Mouse (Mus musculus): ENCODE data around the gene Slc16a10.
A peak's percentile ranks its signal among the peaks of the same experiment; 100 is the strongest.

Gene Slc16a10

DNA sequence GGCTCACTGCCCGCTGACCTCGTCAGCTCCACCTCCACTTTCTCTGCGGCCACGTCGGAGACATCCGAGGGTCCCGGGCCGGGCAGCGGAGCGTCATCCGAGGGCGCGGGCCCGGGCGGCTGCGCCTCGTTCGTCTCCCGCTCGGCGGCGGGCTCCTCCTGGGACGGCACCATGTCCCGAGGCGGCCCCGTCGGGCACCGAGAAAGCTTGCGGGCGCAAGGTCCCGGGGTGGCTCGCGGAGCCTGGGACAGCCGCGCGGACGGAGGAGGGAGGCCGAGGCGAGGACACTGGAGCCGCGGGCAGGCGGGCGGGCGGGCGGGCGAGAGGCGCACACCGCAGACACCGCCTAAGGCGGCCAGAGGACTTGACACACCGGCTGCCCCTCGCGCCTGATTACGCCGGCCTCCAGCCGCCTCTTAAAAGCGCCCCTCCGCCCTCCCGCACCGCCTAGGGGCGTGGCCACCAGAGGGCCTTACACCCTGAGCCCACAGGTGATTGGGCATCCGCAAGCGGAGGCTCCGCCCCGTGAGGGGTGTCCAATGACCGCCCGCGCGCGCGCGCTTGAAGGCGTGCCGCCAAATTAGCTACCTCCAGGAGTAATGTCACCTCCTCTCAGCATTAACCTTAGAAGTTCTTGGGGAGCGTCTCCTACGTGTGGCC is at the start of gene Slc16a10:
Gene Slc16a10, minus strand, starts transcription at position 395 of the 660 bp plus-strand sequence.
- peak; percentile 82 for DNase-seq (ENCODE audit: low spot score)

DNA sequence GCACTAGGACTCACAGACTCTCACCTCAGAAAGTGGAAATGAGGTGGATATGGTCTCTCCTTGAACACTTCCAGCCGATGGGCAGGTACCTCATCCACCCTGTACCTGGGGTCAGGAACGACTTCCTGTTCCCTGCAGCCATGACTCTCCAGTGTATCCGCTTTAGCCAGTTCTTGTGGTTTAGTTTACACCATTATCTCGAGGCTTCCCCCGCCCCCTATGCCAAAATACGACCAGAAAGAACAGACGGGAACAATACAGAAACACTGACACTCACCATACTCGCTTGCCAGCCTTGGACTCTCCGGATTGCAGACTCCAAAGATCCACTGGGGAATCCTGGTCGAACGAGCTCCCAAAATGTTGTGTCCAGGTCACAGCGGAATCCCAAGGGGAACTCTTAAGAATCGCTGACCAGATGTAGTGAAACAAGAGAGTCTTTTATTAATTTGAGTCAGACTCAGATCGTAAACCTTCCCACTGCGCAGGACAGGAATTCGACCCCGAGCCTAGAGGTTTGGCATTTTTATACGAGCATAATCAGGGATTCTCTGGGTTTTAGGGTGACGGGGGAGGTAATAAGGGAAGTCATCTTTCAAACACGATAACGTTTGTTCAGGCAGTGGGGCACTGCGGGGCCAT is 49.4 kb upstream of the Slc16a10 start:
- DNase-seq (ENCODE audit: low spot score) = no peak

DNA sequence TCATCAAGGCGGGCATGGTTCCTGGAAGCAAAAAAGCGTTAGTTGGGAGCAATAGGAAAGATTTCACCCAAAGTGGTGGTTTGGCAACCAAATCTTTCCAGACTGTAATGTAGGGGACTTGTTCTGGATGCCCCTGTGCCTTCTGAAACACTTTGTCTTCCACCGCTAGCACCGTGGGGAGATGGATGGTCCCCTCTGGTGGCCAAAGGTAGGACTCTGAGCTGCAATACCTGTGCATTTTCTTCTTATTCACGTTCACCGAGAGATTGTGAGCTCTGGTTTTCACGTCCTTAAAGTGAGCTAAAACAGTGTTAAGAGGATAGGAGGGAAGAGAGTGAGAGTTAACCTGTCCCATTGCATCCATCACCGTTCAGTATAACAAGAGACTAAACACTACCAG is 48.8 kb upstream of the Slc16a10 start:
- no peak for DNase-seq (ENCODE audit: low spot score)

DNA sequence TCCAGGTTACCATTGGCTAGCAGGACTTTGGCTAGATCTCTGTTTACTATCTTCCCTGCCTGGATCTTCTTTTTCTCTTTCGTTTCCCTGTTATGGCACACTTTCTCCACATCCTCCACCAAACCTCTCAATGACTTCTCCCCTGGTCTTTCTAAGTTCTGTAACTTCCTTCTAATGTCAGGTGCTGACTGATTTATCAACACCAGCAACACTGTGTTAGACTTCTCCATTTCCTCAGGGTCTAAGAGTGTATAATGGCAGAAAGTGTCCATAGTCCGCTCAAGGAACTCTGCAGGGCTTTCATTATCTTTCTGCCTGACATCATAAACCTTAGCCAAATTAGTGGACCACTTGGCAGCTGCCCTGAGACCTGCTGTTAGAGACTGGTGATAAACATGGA is 47.6 kb upstream of the Slc16a10 start:
- DNase-seq (ENCODE audit: low spot score) = no peak

DNA sequence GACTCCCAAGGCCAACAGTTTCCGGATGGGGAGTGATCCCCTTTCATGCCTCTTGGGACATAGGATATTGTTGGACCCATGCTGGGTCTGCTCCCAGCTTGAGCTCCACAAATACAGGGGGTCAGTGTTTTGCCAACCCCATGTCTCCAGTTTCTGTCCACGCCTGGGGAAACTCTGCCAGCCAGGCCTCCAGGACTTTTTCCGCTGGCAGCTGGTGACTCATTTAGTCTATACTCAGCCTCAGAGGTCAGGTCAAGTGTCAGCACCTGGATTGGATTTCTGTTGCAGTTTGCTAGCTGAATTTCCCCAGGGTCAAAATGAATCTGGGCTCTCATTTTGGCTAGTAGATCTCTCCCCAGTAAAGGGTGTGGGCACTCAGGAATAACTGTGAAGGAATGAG is 46.8 kb upstream of the Slc16a10 start:
- no peak for DNase-seq (ENCODE audit: low spot score)

DNA sequence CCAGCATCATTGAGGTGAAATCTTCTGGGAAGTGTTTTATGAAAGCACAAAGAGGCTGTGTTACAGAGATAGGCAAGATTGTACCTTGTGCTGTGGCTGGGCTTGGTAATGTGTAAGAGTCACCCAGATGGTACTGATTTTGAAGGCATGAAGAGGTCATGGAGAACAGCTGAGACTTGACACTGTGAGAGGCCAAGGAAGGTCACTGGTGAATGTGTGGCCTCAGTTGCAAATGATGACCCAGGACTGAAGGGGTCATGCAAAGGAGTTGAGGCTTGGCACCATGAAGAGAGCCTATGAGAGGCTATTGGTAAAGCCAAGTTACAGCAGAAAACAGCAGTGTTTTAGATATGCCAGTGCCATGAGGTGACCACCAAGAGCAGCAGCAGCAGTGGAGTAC is 43.9 kb upstream of the Slc16a10 start:
- no peak for DNase-seq (ENCODE audit: low spot score)

DNA sequence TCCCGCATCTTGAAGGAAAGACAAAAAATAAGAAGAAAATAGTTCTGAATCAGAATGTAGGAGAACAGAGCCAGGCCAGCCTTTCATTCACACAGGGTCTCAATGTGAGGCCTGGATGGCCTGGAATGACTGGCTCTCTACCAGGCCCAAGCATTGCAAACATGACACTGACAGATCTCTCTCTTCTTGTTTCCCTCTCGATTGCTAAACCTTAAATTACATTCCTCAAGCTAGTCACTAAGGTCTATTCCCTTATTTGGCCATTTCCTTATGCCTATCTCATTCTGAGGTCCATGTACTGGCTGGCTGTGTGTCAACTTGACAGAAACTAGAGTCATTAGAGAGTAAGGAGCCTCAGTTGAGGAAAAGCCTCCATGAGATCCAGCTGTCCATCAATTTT is 38.0 kb upstream of the Slc16a10 start:
- DNase-seq (ENCODE audit: low spot score) = no peak

DNA sequence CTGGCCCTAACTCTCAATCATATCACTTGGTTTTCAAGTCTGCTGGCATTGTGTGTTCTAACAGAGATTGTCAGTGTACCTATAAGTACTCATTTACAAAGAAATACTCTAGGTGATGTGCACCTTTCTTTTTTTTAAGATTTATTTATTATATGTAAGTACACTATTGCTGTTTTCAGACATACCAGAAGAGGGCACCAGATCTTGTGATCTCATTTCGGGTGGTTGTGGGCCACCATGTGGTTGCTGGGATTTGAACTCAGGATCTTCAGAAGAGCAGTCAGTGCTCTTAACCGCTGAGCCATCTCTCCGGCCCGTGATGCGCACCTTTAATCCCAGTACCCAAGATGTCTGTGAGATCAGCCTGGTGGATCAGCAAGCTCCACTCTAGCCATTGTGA is 37.1 kb upstream of the Slc16a10 start:
- DNase-seq (ENCODE audit: low spot score) = no peak

DNA sequence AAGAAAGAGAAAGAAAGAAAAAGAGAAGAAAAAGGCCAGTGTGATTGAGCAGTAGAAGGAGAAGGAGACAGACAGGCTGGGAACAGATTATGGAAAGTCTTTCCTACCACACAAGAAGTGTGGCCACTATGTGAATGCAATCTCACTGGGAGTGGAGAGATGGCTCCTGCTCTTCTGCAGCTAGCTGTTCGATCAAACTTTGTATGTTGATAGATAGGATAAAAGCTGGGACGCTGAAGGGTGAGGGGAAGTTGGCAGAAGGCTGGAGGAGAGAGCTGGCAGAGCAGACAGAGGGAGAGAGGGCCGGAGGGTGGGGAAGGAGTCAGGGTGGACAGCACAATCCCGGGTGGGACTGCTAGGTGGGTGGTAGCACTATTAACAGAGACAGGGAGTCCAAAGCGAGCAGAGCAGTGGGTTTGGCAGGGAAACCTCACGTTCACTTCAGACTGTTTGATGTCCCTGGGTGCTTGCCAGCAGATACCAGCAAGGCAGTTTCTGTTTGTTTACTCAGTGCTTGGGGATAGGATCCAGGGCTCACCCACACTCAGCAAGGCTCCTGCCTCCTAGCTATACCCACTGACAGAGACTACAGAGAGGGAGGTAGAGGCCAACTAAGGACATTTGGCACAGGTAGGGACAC is 35.4 kb upstream of the Slc16a10 start:
- DNase-seq (ENCODE audit: low spot score) = no peak

DNA sequence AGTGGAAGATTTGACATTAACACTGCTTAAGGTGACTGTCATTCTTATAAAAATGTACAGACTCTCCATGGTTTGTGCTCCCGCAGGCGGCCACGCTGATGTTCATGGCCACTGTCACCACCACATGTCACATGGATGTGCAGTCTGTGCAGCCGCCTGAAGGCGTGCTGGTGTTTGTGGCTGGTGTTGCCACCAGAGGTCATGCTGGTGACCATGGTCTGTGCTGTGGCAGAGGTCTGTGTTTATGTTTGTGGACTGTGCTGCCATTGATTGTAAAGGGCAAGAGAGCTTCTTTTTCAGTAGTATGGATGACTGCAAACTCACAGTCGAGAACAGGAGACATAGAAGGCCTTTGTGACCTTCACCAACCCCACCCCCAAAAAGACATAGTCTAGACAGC is 30.1 kb upstream of the Slc16a10 start:
- DNase-seq (ENCODE audit: low spot score) = no peak

DNA sequence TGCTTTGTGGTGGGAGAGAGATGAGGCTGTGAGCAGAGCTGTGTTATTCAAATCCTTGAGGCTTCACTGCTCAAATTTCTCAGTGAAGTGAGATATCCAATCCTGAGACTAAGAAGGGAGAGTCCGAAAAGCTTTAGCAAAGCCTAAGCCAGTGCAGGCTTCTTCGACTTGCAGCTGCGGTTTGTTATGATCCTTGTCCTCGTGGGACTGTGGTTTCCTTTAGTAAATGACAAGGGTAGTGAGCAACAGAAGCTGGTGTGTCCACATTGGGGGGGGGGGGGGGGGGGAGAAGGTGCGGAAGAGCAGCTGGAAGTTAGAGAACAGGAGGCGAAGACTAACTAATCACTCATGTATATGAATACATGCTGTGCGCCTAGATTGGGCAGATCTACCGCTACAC is 29.2 kb upstream of the Slc16a10 start:
- no peak for DNase-seq (ENCODE audit: low spot score)

DNA sequence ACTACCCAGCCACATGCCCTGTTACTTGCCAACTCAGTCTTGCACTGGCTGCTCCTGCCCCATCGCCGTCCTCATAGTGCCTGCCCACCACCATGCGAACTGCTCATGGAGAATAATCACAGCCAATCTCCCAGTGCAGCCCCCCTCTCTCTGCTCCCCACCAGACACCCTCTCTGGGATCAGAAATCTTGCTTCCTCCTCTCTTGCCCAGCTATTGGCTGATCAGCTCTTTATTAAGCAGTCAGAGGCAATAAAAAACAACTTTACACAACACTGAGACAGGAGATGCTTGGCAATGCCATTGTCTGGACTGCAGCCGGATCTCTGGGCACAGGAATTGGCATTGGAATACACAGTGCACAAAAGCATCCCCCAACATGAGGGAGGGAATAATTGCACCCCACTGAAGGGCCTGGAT is 28.1 kb upstream of the Slc16a10 start:
- DNase-seq (ENCODE audit: low spot score) = no peak

DNA sequence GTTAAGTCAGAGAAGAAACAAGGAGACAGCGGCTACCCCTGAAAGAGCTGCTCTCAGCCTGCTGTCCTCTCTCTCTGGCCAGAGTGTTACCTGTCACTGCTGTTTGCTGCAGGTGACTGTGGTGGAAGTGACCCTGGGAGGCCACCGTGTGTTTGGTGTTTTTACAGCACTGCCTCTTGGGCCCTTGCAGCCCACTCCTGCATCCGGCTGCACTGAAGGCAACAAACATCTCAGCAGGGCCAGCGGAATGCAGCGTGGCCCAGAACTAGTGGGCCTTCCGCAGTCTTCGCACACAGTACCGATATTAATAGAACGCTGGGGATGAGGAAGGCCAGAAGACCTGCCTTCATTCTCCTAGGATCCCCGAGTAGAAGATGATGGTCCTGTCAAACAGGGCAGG is 27.5 kb upstream of the Slc16a10 start:
- DNase-seq (ENCODE audit: low spot score) = no peak

DNA sequence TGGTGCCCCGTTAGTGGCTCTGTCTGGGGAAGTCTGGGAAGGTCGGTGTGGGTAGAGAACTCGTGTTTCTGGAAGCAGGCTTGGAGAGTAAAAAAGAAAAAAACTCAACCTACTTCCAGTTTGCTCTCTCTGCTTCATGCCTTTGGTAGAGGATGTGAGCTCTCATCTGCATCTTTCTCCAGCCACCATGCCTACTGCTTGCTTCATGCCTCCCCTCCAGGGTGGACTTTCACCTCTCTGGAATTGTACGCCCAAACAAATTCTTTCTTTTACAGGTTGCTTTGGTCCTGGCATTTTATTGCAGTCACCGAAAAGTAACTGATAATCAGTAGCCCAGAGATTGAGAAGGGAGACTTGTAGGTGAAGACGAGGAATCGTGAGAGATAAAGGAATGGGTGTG is 27.0 kb upstream of the Slc16a10 start:
- DNase-seq (ENCODE audit: low spot score) = no peak

DNA sequence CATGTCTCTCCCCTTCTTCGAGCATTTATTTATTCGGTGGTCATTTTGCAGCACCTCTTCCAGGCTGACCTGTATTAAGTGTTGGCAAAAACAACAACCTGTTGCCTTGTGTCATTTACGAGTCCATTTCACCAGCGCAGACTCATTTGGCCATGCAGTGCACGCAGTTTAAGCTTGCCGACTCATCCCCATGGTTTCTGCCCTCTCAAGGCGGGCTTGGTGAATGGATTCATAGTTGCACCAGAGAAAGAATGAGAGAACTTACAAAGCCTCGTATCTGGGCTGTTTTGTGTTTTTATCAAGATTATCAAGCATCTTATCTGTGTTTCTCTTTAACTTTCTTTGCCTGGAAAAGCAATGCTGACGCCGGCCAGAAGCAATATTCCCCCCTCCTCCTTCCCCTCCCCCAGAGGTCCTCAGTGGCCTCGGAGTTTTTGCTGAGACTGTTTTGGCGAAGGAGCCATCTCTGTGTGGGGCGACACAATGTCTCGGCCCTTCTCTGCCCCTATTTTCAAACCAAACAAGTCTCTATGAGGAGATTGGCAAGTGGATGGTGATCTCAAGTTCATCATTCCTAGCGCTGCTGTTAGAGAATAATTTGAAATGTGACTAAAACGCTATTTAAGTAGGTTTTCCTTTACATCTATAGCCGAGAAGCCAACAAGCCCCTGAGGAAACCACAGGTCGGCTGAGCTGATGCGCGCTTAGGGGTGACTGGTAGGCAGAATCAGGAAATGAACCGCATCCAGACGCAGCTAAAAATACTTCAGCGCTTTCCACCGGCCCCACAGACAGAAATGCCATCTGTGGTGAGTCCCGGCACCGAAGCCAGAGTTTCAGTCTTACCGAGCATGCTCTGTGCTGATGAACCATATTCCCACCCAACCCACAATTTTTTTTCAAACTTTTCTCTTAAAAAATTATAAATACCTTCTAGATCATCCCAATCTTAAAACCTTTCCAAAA is 22.6 kb upstream of the Slc16a10 start:
- peak; percentile 28 for DNase-seq (ENCODE audit: low spot score)

DNA sequence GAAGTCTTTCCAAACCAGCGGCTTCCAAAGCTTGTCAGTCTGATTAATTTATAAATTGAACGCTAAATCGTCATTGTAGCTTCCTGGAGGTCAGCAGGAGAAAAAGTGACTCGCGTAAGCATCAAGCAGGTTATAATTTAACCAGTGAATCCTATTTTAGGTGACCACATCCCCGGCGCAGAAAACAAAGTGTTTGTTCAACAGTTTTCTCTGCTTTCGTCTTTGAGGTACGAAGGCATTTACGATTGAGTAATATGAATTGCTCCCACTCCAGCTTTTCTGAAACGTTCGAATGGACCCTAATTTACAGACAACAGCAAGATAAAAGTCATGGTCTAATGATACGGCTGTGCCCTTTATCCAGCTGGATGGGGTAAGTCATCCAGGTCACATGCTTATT is 21.9 kb upstream of the Slc16a10 start:
- no peak for DNase-seq (ENCODE audit: low spot score)

DNA sequence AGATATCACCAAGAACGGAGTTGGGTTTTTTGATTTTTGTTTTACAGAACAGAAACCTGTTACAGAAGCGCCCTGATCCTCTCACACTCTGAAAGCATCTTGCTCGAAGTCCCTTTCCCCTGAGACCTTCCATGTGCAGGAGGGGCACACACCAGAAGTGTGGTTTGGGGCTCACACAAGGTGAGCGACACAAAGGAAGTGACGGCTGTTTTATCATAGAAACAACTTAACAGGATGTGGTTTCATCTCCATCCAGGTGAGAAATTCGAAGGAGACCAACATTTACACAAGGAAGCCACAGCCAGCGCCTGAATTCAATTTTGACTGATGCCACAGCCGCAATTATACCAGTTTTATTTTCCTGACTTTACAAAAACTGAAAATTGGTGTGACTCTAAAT is 21.3 kb upstream of the Slc16a10 start:
- DNase-seq (ENCODE audit: low spot score) = no peak

DNA sequence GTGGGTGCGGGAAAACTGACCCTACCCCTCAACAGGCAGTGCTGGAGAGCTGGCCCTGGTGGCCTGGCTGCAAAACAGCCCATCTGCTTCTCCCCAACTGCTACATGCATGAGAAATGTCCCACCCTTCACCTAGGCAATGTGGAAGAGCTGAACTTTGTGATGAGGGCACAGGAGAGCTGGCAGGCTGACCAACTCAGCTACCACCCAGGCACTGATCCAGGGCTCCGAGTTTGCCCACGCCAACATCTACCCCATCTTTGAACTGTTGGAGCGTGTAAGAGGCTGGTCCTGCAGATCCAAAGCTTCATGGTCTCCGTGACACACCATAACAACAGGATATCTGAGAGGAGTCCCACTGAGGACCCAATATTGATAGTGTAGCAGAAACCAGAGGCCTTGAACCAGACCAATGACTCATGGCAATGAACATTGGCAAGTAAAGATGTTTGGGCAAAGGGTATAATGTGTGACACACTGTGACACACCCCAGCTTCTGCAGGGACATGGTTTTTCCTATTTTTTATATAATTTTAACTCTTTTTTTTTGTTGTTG is 19.7 kb upstream of the Slc16a10 start:
- no peak for DNase-seq (ENCODE audit: low spot score)

DNA sequence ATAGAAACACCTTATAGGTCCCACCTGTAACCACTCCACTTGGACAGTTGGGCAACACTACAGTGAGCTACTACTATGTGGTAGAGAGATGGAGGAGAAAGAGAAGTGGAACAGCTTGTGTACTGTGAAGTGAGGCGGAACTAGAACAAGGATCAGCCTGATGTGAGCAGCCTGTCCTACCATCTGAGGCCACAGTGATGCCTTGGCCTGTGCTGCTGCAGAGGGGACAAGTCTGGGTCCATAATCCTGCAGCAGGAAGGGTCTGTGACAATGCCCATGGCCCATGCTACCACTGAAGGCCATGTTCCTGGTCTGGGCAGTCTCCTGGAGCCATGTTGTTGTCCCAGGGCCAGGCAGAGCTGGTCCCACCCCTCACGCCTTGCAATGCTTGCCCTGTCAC is 19.2 kb upstream of the Slc16a10 start:
- DNase-seq (ENCODE audit: low spot score) = no peak

DNA sequence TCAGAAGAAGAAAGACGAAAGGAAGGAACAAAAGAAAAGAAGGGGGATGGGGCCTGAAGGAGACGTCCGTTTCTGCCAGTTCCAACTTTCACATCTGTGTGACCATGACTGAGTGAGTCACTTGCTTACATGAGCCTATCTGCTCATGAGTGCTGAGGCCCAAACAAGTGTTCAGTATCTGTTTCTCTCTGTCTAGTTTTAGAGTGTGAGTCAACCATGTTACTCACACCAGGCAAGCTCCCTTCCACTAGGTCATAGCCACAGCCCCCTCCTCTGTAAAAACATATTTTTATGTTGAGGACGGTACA is 10.4 kb upstream of the Slc16a10 start:
- DNase-seq (ENCODE audit: low spot score) = no peak

DNA sequence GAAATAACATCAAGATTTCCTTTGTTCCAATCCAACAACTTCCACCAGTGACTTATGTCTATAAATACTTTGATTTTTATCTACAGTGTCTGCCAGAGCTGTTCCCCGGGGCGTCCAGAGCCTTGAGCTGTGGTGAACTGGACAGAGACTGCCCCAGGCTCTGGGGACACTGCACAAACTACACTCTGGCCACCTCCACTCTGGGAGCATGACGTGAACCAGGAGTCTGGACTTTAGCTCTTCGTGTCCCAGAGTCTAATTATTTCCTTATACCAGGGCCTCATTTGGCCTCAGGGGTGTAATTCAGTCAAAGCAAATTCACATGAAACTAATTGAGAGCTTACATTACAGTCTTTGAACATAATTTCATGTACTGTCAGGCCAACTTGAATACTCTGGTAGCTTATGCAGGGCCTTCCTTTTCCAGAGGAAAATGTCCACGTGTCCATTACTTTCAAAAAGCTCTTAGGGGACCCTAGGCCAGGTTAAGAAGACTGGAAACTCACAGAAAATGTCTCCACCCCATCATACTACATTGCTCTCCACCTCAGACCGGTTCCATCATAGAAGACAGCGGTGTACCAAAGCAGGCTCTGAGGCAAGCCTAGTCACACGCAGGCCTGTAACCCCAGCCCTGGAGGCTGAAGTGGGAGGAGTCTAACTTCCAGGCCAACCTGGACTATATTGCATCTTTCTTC is 9.9 kb upstream of the Slc16a10 start:
- no peak for DNase-seq (ENCODE audit: low spot score)
